Mouse (Mus musculus) cerebellum, postnatal 25 days (tissue): ENCODE measurements around the gene Ift22.
A peak's percentile ranks its signal among the peaks of the same experiment; 100 is the strongest.

ENCODE experiments used
- DNase-seq, 2 experiments: peaks; one replicate each; pipeline ENCODE4 v3.0.0; 2021; ENCODE audit warnings: mixed read lengths in 2 of 2

Ift22 gene

DNA sequence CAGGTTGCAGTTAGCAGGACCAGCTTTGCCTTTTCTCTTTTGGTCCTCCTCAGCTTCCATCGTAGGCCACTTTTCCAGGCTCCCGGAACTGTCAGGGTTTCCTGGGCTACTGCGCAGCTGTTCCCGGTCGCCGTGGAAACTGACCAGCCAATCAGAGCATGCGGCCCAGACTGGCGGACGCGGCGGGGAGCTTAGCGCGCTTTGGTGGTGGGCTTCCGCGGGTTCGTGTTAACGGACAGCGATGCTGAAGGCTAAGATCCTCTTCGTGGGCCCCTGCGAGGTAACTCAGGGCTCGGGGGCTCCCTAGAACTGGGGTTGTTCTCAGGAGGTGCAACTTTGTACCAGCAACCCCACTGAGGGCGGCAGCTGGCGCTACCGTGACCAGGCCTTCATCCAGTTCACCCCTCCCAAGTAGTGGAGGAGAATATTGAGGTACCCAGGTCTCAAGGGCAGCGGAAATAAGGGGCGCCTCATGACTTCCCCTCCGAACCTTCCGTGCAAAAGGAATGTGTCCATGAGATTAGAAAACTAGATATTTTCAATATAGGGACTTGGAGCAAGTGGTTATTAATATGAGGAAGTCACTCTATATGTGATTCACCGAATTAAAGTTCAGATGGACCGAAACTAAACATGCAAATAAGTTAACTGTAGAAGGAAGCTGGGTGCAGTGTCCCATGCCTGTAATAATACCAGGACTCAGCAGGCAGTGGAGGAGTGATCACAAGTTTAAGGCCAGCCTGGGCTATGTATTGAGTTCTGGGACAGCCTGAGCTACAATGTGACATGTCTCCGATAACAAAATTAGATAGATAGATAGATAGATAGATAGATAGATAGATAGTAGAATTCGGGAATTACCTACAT lies at the start of gene Ift22:
TSS of gene Ift22 (plus strand) at position 160 of the 867 bp plus-strand sequence.
- DNase-seq: peak; percentile 97

DNA sequence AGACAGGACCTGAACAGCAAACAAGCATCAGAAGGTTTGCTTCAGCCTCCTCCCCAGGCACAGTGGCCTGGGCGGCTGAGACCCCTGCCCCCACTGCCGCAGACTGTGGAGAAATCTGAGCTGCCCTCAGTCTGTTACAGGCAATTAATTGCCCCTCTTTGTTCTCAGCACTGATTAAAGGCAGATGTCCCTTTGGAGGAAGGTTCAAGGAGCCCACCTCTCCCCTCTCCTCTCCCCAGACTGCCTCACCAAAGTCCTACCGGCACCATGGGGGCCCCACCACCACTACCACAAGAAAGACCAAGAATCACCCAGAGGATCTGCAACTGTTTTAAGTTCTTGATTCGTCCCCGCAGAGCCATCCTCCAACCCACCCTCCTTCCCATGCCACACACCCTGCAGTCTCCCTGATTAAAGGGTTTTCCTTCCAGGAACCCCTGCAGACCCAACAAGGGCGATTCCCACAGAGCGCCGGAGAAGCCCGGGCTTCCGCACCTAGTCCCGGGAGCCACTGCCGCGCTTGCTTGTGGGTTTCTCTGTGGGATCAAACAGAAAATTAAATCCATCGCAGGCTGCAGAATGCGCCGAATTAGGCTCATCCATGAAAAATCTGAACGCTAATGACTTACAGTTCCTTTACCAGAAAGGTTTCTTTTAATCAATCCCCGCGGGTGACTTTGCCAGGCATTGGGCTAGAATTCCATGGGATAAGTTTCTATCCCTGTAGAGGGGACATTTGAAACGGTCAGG lies 46.6 kb upstream of the Ift22 start:
- no peak for DNase-seq

DNA sequence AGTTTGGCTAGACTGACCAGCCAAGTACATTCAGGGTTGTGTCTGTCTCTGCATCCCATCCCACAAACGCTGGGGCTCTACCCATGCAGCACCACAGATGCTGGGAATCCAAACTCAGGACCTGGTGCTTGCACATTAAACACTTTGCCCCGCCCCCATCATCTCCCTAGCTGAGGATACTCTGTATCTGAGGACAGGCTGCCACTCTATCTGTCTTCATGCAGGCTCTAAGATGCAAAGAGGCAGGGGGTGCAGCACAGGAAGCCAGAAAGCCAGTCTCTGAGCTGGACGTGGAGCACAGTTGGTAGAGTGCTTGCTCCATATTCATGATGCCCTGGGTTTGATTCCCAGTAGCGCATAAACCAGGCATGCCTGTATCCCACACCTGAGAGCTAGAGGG lies 45.1 kb upstream of the Ift22 start:
- DNase-seq: no peak

DNA sequence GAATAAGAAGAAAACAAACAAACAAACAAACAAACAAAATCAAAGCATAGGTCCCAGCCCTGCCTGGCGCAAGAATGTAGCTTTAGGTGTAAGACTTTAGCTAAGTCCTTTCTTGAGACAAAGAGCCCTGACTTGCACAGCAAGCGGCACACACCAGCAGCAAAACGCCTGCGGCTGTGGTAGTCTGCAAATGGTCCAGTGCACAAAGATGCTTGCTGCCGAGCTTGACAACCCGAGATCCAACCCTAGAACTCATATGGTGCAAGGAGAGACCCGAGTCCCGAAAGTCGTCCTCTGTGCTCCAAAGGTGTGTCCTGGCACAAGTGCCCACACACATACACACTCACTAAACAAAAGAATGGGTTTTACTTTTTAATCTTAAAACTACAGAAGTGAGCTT lies 44.7 kb upstream of the Ift22 start:
- no peak for DNase-seq

DNA sequence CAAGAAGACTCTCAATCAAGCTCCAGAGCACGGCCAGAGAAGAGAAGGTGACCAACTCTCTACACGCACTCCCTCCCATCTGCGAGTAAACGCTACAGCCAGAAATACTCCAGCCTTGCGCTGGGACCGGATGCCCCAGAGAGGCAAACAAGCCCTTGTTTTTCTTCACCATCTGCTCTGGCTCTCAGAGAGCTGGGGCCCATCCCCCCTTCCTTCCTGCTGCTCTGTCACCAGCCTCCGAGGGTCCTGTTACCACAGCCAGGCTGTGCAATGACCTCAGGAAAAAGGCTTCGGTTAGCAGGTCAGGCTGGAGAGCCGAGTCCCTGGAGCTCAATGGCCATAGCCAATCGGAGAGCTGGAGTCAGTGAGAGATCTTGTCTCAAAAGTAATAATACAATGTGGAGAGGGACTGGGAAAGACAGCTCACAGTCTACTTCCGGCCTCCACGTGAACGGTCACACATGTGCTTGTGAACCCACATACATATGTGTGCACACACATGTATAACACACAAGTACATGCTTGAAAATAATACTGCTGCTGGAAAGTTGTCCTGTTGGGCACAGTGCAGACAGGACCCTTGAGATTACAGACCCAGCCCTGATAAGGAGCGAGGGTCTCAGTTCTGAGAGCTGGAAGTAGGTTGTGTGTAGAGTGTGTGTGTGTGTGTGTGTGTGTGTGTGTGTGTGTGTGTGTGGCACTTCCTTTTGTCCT lies 43.8 kb upstream of the Ift22 start:
- DNase-seq: peak; percentile 24 to 25

DNA sequence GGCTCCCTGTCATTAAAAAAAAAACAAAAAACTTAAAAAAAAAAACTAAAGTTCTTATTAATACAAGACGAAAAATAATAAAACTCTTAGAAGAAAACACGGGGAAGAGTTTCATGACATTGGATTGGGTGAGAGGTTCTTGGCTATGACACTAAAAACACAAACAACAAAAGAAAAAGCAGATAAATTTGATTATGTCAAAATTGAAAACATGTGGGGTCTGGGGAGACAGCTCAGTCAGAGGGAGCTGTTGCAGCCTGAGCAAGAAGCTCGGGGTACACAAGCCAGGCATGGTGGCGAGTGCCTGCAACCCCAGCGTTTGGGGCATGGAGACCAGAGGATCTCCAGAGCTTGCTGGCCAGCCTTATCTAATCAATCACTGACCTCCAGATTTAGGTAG lies 40.2 kb upstream of the Ift22 start:
- no peak for DNase-seq

DNA sequence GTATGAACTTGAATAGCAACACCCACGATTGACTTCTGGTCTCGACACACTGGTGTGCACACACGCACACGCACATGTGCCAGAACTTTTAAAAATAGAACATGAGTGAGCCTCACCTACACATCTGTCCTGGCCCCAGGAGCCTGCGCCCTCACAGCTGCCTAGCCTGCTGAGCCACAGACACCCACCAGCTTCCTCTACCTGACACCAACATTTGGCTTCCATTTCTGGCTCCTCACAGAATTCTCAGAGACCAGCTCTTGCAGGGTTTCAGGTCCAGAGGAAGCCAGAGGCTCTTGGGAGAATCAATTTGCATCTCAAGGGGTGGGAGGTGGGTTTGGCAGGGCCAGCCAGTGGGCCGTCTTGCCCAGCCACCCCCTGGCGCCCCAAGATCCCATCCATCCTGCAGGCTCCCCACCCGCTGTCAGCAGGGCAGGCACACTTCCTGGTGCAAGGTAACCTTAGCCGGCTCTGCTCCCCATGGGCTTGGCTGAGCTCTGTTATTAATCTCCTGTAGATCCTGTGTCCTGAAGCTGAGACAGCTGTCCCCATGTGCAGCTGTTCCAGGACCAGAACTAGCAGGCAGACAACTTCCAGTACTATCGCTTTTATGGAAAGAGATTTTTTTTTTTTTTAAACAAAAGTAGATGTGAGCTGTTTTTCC lies 38.4 kb upstream of the Ift22 start:
- DNase-seq: no peak

DNA sequence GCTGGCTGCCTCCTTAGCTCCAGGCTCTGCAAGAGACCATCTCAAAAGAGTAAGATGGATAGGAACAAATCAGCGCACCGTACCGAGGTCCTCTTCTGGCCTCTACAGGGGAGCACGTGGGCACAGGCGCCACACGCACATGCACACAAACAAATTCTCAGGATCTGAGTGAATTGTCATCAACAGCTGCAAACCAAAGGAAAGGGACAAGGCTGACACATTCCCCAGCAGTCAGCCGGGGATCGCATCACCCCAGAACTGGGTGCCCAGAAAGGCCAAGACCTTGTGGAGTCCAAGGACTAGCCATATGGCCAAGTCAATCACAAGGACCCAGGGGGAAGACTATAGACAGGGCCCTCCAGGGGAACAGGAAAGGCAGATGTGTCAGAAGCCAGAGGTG lies 35.5 kb upstream of the Ift22 start:
- no peak for DNase-seq

DNA sequence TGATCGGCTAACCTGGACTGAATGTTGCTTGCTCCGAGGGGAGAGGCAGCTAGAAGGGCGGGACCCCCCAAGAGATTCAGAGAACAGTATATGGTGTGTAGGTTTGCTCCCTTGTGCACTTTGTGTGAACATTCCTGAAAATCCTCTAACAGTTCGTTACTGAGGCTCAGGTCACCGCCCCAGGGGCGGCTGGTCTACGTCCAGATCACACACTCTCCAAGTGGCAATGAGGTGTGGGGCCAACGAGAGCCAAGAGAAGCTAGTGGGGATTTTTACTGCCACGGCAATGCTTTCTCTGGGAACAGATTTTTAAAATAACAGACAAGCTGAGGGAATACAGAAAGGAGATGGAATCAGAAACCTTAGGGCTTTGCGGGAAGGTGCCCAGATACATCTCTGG lies 33.7 kb upstream of the Ift22 start:
- DNase-seq: no peak

DNA sequence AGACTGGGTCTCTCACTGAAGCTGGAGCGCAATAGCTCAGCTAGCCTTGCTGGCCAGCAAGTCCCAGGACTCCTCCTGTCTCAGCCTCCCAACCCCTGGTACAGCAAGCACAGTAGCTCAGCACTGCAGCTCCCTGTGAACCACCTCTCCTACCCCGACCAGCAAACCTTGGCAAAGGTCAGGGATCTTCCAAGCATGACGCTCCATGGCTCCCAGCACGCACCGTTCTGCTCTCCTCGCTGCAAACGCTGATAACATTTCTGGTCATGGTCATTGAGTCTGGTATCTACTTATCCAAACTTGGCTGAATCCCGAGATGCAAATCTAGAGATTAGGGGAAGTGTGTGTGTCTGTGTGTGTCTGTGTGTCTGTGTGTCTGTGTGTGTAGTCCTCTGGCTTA lies 27.8 kb upstream of the Ift22 start:
- no peak for DNase-seq

DNA sequence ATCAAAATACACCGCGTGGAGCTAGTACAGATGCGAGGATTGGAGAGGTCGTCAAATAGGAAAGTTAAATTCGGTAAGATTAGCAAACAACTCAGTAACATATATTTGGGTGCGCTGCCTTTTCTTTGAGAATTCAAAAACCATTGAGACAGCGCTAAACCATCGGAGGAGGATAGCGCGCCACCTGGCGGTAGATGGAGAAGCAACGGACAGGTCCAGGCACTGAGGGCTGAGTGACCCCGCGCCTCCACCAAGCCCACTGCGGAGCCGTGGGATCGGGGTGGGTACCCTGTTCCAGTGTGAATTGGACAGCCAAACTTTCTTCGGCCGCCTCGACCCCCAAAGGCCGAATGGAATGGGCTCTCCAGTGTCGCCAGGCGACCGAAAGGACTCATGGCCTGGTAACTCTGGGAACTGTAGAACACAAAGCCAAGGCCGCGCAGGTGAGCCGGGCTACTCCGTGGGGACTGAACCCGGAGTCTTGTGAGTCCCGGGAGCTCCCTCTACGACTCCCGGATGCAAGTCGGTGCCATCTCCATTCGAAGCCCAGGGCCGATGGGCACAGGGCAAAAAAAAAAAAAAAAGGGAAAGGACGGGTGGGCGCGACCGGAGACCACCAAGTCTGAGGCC lies 26.5 kb upstream of the Ift22 start:
- peak; percentile 83 to 90 for DNase-seq

DNA sequence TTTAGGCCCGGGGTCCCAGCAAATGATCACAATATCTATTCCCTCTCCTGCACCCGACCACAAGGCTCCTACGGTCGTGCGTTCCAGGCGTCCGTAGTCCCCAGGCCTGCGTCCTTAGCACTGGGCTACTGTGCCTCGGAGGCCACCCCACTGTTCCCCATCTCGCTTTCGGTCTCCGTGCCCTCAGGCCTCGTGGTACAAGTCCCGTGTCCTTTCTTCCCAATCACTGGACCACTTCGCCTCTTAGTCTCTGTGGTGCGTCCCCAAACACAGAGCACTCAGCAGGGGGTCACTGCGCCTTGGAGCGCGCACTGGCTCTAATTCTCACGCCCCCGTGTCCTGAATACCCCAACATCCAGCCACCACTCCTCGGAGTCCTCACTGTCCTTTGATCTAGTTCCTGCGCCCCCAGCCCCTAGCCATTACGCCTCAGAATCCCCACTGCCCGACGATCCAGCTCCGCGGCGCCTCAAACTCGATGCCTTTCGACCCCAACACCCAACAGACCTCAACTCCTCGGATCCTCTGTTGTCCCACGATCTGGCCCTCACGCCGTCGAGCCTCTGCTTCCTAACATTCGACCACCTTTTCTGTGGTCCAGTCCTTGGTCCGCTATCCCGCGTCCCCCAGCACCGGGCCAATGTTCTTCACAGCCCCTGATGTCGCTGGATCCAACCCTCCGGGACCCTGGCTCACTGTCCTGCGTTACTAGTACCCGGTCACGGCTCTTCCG lies 25.7 kb upstream of the Ift22 start:
- DNase-seq: peak; percentile 9 to 17

DNA sequence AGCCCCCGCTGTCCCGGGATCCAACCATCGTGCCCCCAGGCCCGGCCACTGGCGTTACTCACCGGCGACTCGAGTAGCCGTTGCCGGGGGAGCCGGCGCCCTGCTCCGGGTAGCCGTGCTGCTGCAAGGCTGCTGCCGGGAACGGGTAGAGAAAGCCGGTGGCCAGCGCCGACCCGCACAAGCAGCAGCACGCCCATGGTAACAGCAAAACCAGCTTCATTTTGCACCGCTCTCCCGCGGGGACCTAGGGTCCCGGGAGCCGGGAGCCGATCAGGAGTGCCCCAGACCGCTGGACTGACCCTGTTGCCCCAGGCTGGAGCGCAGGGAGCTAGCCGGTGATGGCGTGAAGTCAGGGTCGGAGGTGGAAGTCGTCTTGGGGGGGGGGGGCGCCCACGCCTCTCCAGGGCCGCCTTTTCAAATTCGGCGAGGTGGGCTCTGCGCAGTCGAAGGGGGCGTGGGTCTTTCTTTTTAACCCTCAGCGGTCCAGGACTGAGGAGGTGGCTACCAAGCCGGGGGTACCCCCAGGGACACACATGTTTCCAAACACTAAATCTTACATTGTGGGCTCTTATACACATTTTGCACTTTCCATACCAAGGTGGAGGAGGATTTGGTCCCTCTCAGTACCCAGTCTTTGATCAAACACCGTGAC lies 25.0 kb upstream of the Ift22 start, which contains the start of gene Col26a1:
TSS of gene Col26a1 (minus strand) at position 422 of the 652 bp plus-strand sequence.
- DNase-seq: peak; percentile 12 to 15

DNA sequence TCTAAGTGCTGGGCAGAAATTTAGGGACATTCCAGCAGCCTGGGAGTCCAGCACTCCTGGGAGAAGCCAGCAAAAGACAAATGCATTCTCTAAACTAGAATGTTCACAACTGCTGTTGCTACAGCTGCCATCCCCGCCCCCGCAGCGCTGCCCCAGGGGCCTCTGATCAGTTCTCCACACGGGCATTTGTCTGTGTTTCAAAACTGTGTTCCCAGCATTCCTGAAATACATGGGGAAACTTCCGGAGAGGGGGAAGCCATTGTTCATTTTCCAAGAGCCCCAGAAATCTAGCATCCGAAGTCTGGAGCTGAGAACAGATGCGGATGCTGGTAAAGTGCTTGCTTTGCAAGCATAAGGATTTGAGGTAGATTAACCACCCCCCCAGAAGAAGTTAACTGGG lies 21.0 kb upstream of the Ift22 start:
- DNase-seq: no peak

DNA sequence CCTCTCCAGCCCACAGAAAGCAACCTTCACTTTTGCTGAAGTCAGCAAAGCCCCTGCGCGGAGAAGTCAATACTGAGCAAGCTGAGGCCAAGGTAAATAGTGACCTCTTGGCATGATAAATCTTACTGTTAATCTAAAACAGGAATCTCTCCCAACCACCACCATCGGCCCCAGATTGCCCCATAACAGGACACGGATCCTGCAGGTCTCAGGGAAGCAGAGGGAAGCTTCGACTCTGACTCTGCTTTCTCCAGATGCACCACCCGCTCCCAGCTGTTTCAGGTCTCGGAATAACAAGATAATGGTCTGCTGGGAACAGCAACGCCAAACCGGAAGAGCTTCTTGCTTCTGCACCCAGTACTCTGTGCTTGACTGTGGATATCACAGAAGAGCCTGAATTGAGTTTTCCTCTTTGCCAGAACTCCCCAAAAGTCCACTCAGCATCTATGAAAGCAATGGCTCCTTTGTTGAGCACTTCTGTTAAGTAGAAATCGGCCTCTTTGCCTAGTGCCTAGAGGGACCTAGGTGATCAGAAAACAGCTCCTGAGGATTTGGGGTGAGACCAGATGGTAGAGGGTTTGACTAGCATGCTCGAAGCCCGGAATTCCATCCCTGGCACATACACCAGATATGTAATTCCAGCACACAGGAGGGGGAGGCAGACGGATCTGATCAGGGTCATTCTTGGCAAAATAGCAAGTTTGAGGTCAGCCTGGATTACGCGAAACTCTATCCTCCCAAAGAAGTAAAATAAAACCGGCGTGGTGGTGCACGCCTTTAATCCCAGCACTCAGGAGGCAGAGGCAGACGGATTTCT lies 19.2 kb upstream of the Ift22 start:
- DNase-seq: no peak

DNA sequence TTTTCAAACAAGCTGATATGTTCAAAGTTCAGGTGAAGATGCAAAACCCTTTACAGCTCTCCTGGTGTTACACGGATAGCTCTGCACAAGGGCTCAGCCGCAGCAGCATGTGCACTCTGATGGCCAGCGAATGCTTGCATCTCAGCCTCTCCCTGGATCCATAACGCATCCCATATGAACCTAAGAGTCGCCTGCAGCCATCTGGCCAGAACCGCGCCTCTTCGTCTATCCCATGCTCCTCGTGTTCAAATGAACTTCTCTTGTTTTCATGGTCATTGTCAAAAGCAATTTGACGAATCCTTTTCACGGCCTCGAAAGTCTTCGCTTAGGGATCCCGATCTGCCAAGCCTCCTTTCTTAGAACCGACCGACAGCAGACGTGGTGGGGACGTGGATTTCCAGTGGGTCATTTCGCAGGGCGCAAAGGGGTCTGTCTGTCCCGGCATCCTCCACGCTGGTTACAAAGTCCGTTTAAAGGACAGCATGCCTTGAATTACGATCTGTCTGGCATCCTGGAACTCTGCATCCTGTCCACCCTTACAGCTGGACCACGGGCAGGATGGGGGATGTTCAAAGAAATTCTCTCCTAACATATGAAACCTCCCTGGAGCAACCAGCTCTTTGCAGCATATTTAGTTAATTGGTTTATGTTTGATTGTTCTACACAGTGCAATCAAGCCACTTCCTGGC lies 13.0 kb upstream of the Ift22 start:
- DNase-seq: no peak

DNA sequence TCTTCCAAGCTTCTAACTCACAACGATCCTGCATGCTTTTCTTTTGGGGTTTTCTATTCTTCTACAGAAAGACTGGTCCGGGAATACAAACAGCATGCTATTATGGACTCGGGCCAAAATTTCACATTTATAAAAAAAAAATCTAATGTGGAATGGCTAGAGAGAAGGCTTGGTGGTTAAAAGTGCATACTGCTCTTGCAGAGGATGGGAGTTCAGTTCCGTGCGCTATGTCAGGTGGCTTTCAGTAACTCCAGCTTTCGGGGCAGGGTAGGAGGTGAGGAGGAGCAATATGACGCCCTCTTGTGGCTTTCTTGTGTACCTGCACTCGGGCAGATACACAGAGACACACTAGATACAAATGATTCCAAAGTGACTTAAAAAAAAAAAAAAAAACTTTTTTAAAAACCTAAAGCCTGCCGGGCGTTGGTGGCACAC lies 12.4 kb upstream of the Ift22 start:
- DNase-seq: no peak

DNA sequence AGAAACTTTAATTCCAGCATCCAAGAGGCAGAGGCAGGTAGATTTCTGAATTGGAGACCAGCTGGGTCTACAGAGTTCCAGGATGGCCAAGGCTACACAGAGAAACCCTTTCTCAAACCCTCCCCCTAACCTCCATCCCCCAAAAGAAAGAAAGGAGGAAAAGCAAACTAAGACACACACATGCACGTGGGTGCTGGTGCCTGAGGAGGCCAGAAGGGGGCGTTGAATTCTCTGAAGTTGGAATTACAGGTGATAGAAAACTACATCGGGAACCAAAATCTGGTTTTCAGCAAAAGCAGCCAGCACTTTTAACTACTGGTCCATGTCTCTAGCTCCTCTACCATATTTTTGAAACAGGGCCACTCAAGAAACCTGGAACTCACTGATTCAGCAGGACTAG lies 3.3 kb upstream of the Ift22 start:
- DNase-seq: no peak

DNA sequence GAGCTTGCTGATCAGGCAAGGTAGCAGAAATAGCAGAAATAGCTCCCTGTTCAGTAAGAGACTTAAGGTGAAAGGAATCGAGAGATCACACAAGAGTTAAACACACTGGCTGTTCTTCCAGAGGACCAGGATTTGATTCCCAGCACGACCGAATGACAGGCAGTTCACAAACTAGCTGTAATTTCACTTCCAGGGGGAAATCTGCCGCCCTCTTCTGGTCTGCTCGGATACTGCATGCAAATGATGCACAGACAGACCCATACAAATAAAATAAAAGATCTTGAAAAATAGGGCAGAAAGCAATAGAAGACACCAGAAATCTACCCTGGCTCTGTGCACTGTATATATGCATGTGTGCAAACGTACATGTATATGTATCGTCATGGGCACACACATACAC lies 2.3 kb upstream of the Ift22 start:
- DNase-seq: peak in 1 of 2 experiments; percentile 42

DNA sequence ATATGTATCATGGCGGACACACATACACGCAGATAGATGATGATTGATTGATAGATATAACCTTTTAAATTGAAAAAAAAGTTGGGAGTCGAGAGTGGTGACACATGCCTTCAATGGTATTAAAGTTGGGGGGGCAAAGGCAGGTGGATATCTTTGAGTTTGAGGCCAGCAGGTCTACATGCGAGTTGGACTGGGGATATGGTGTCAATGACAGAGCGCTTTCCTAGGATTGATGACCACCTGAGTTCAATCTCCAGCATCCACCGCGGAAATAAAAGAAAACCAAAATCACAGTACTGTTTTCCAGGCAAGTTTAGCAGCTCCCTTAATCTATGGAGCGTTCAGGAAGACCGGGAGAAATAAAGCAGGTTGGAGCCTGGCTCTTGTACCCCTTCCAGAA lies 363 bp upstream of the Ift22 start:
- no peak for DNase-seq
